Mouse (Mus musculus): ENCODE data around the gene Stag1. TPM values are rescaled to one million over a fixed set of nuclear protein-coding genes. Genes with fewer than 3 reads are reported as not detected.
A peak's percentile ranks its signal among the peaks of the same experiment; 100 is the strongest.

The Stag1 gene
- polyA plus RNA-seq (2015; fragmentation: Nextera tagmentation; extraction: Ambion mirVana) = 15.3 and 16.8 TPM in 2 replicates

- no peak for ATAC-seq (ENCODE audit: insufficient read depth)
- no peak within 1 kb of the TSS for H3K4me3 ChIP-seq (replicated peaks)
- H3K4me1 ChIP-seq (replicated peaks) = no peaks in the 10 kb centered on the region
- H3K27ac ChIP-seq (replicated peaks) = no peak within 1 kb of the TSS
- H3K36me3 ChIP-seq (replicated peaks) = no peaks in the 10 kb centered on the region
- no peak within 1 kb of the TSS for H3K4me2 ChIP-seq
- no peaks in the 10 kb centered on the region for H3K9me3 ChIP-seq (replicated peaks)
- no peak within 1 kb of the TSS for H3K9ac ChIP-seq
- no peaks in the 10 kb centered on the region for H3K27me3 ChIP-seq
- 74% methylated on average over 8 of the region's 8 CpGs for WGBS (ENCODE audit: insufficient replicate concordance)
Observed at GRCm38 (mm10) chr9:100597546-100597945, at the start of gene Stag1. TSS of gene Stag1 (plus strand) at chr9:100597798.

- 80% methylated on average over 2 of the region's 2 CpGs for WGBS (ENCODE audit: insufficient replicate concordance)
- Histone ChIP-seq H3K4me3 (replicated peaks) (no peak overlapping the region), H3K9me3 (replicated peaks) (0 out of 2 replicates have a peak, but pooled peaks cover 5% of the 10 kb centered on the region), H3K36me3 (replicated peaks) (peaks cover 8% of the 10 kb centered on the region), H3K4me2 (no peak overlapping the region), H3K9ac (no peak overlapping the region), H3K27ac (replicated peaks) (no peak overlapping the region), H3K27me3 (no peaks in the 10 kb centered on the region), H3K4me1 (replicated peaks) (peaks cover 25% of the 10 kb centered on the region)
- no peak for ATAC-seq (ENCODE audit: insufficient read depth)
Observed at GRCm38 (mm10) chr9:100548313-100548712, 49.3 kb upstream of the Stag1 start.

GRCm38 (mm10) chr9:100555686-100556085 is 41.9 kb upstream of the Stag1 start:
- H3K27me3 ChIP-seq = no peaks in the 10 kb centered on the region
- whole genome bisulfite sequencing (ENCODE audit: insufficient replicate concordance) = 68% methylated on average over 5 of the region's 5 CpGs
- no peak for ATAC-seq (ENCODE audit: insufficient read depth)
- H3K4me3 ChIP-seq (replicated peaks) = no peak overlapping the region
- no peak overlapping the region for H3K27ac ChIP-seq (replicated peaks)
- H3K4me2 ChIP-seq = no peak overlapping the region
- H3K9ac ChIP-seq = no peak overlapping the region
- H3K9me3 ChIP-seq (replicated peaks) = no peaks in the 10 kb centered on the region
- no peaks in the 10 kb centered on the region for H3K4me1 ChIP-seq (replicated peaks)
- H3K36me3 ChIP-seq (replicated peaks) = no peaks in the 10 kb centered on the region

GRCm38 (mm10) chr9:100558023-100558573 is 39.5 kb upstream of the Stag1 start:
- WGBS (ENCODE audit: insufficient replicate concordance) = 61% methylated on average over 4 of the region's 4 CpGs
- Histone ChIP-seq H3K9ac (no peak overlapping the region), H3K27me3 (no peaks in the 10 kb centered on the region), H3K4me1 (replicated peaks) (no peaks in the 10 kb centered on the region), H3K4me3 (replicated peaks) (no peak overlapping the region), H3K9me3 (replicated peaks) (no peaks in the 10 kb centered on the region), H3K27ac (replicated peaks) (no peak overlapping the region), H3K36me3 (replicated peaks) (no peaks in the 10 kb centered on the region), H3K4me2 (no peak overlapping the region)
- ATAC-seq (ENCODE audit: insufficient read depth) = no peak

- no peaks in the 10 kb centered on the region for H3K36me3 ChIP-seq (replicated peaks)
- no peaks in the 10 kb centered on the region for H3K4me1 ChIP-seq (replicated peaks)
- H3K9me3 ChIP-seq (replicated peaks) = no peaks in the 10 kb centered on the region
- no peaks in the 10 kb centered on the region for H3K27me3 ChIP-seq
- H3K4me3 ChIP-seq (replicated peaks) = no peak overlapping the region
- no peak overlapping the region for H3K27ac ChIP-seq (replicated peaks)
- no peak overlapping the region for H3K4me2 ChIP-seq
- no peak overlapping the region for H3K9ac ChIP-seq
- ATAC-seq (ENCODE audit: insufficient read depth) = no peak
Observed at GRCm38 (mm10) chr9:100558991-100559390, 38.6 kb upstream of the Stag1 start.

- 69% methylated on average over 10 of the region's 10 CpGs for WGBS (ENCODE audit: insufficient replicate concordance)
Observed at GRCm38 (mm10) chr9:100560251-100560890, 37.2 kb upstream of the Stag1 start.

GRCm38 (mm10) chr9:100569798-100570625 is 27.6 kb upstream of the Stag1 start:
- Histone ChIP-seq H3K9ac (0 out of 2 replicates have a peak overlapping the region, but pooled peaks have one; percentile 4), H3K9me3 (replicated peaks) (no peaks in the 10 kb centered on the region), H3K4me1 (replicated peaks) (peaks cover 7% of the 10 kb centered on the region; the same call in 1 of the 2 replicates), H3K4me2 (peak overlapping the region; percentile 68), H3K4me3 (replicated peaks) (peak overlapping the region; percentile 56), H3K36me3 (replicated peaks) (no peaks in the 10 kb centered on the region), H3K27me3 (peaks cover 40% of the 10 kb centered on the region), H3K27ac (replicated peaks) (no peak overlapping the region)
- no peak for ATAC-seq (ENCODE audit: insufficient read depth)
- WGBS (ENCODE audit: insufficient replicate concordance) = 7% methylated on average over 32 of the region's 32 CpGs

More at GRCm38 (mm10) chr9:100560251-100560890, 37.2 kb upstream of the Stag1 start:
- Histone ChIP-seq H3K4me3 (replicated peaks) (no peak overlapping the region), H3K27ac (replicated peaks) (no peak overlapping the region), H3K27me3 (no peaks in the 10 kb centered on the region), H3K4me1 (replicated peaks) (no peaks in the 10 kb centered on the region), H3K36me3 (replicated peaks) (no peaks in the 10 kb centered on the region), H3K4me2 (no peak overlapping the region), H3K9me3 (replicated peaks) (no peaks in the 10 kb centered on the region), H3K9ac (no peak overlapping the region)
- ATAC-seq (ENCODE audit: insufficient read depth) = no peak

GRCm38 (mm10) chr9:100570626-100571233 is 26.9 kb upstream of the Stag1 start, which contains the start of gene Slc35g2:
TSS of gene Slc35g2 (minus strand) at chr9:100571090.
- no peaks in the 10 kb centered on the region for H3K9me3 ChIP-seq (replicated peaks)
- peak; percentile 15; the same call in 1 of the 2 replicates for ATAC-seq (ENCODE audit: insufficient read depth)
- H3K4me2 ChIP-seq = peak within 1 kb of the TSS; percentile 68
- under 1% methylated on average over 55 of the region's 55 CpGs for WGBS (ENCODE audit: insufficient replicate concordance)
- H3K27me3 ChIP-seq = peaks cover 40% of the 10 kb centered on the region
- peak within 1 kb of the TSS; percentile 4; the same call in 1 of the 2 replicates for H3K9ac ChIP-seq
- peaks cover 7% of the 10 kb centered on the region; the same call in 1 of the 2 replicates for H3K4me1 ChIP-seq (replicated peaks)
- H3K27ac ChIP-seq (replicated peaks) = no peak within 1 kb of the TSS
- peak within 1 kb of the TSS; percentile 56 for H3K4me3 ChIP-seq (replicated peaks)
- no peaks in the 10 kb centered on the region for H3K36me3 ChIP-seq (replicated peaks)

GRCm38 (mm10) chr9:100571511-100571910 is 26.1 kb upstream of the Stag1 start:
- WGBS (ENCODE audit: insufficient replicate concordance) = 44% methylated on average over 1 of the region's 1 CpGs
- peaks cover 7% of the 10 kb centered on the region; the same call in 1 of the 2 replicates for H3K4me1 ChIP-seq (replicated peaks)
- ATAC-seq (ENCODE audit: insufficient read depth) = no peak
- H3K4me3 ChIP-seq (replicated peaks) = no peak overlapping the region
- no peaks in the 10 kb centered on the region for H3K9me3 ChIP-seq (replicated peaks)
- H3K27me3 ChIP-seq = peaks cover 42% of the 10 kb centered on the region
- no peak overlapping the region for H3K27ac ChIP-seq (replicated peaks)
- no peak overlapping the region for H3K4me2 ChIP-seq
- no peaks in the 10 kb centered on the region for H3K36me3 ChIP-seq (replicated peaks)
- H3K9ac ChIP-seq = no peak overlapping the region

GRCm38 (mm10) chr9:100573300-100573699 is 24.3 kb upstream of the Stag1 start:
- WGBS (ENCODE audit: insufficient replicate concordance) = 58% methylated on average over 2 of the region's 2 CpGs
- no peak for ATAC-seq (ENCODE audit: insufficient read depth)
- H3K9ac ChIP-seq = no peak overlapping the region

More at GRCm38 (mm10) chr9:100573300-100573699, 24.3 kb upstream of the Stag1 start:
- Histone ChIP-seq H3K4me2 (no peak overlapping the region), H3K4me3 (replicated peaks) (no peak overlapping the region), H3K9me3 (replicated peaks) (no peaks in the 10 kb centered on the region), H3K27ac (replicated peaks) (no peak overlapping the region), H3K36me3 (replicated peaks) (no peaks in the 10 kb centered on the region), H3K27me3 (peaks cover 44% of the 10 kb centered on the region), H3K4me1 (replicated peaks) (peaks cover 7% of the 10 kb centered on the region; the same call in 1 of the 2 replicates)
